Mouse (Mus musculus) urinary bladder, adult 2 months (tissue): Measurements from ENCODE around the gene Orc3. TPM values are rescaled to one million over a fixed set of nuclear protein-coding genes. Genes with fewer than 3 reads are reported as not detected.
"Not testable (repeated sequence)": the region's sequence is repeated elsewhere in the genome, so short reads cannot be mapped to it uniquely, and the experiment has no call there.

ENCODE experiments used
- DNase-seq: peaks from one replicate; pipeline ENCODE4 v3.0.0; 2022; ENCODE audit warnings: low spot score
- polyA plus RNA-seq: library from polyadenylated mRNA; depleted of rRNA; stranded (reverse); fragments of >200 nt; gene quantifications from 2 replicates; pipeline ENCODE4 v1.2.3, GENCODE M21; 2012

Orc3 gene
- polyA plus RNA-seq, 1 experiment, result 35.3 TPM

DNA sequence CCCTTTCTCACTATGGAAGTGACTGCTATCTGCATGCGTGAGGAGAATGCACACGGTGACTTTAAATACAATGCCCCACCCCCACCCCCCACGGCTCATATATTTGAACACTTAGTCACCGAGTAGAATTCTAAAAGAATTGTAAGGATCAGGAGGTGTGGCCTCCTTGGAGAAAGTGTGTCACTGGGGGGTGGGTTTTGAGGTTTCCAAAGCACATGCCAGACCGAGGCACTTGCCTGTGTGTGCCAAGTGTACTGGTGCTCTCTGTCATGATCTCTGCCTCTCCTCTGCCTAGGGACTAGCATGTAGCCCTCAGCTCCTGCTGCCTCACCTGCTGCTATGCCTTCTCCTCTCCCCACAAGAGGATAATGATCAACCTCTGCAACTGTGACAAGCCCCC is 32.3 kb downstream of the Orc3 start:
- DNase-seq, result no peak

- no peak for DNase-seq
These were observed 32.8 kb downstream of the Orc3 start for GRCm38 (mm10) chr4:34581990-34582389.

DNA sequence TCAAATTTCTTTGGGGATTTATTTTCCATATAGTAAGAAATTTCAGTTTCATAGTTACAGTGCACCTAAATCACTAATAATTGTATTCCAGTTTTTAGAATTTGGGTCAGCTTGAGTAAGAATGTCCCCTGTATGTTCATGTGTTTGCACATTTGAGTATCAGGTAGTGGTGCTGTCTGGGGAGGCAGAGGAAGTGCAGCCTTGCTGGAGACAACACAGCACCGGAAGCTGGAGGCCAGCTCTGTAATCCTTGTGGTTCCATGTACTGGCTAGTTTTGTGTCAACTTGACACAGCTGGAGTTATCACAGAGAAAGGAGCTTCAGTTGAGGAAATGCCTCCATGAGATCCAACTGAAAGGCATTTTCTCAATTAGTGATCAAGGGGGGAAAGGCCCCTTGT is 33.3 kb downstream of the Orc3 start:
- not testable (repeated sequence) for DNase-seq

GRCm38 (mm10) chr4:34579215-34579614 is 35.5 kb downstream of the Orc3 start:
- DNase-seq, result no peak

GRCm38 (mm10) chr4:34577028-34577427 is 37.7 kb downstream of the Orc3 start:
- DNase-seq, result no peak

DNA sequence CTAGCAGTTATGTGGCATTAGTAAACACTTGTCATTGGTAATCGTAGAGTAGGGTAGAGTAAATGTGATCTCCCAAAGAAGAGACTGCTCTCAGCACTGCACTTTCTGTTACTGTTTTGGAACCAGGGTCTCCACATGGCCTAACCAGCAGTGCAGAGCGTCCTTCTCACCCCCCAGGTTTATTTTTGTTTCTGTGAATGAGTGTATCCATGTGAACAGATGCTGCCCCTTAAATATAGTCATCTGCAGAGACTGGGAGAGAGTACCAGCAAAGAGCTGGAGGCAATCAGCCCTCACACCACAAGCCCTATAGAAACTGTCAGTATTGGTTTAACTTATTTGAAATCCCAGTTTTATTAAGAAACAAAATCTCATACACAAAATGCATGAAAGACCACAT is 41.9 kb downstream of the Orc3 start:
- no peak for DNase-seq

DNA sequence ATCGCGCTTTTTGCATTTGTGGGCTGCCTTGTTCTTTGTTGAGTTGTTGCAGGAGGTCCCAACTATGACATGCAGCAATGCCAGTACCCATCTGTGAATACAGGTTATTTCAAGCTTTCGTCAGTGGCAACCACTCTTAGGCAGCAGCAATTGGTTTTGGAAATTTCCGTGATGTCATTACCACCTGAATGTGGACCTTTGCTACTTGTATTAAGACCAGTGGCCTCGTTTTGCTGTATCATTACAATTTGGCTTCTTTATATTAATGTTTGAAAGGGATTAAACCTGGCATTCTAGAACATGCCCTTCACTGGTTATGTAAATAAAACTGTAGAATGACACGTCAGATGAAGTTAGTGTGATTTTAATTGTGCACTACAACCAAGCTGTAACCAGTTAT is 48.5 kb downstream of the Orc3 start:
- no peak for DNase-seq

DNA sequence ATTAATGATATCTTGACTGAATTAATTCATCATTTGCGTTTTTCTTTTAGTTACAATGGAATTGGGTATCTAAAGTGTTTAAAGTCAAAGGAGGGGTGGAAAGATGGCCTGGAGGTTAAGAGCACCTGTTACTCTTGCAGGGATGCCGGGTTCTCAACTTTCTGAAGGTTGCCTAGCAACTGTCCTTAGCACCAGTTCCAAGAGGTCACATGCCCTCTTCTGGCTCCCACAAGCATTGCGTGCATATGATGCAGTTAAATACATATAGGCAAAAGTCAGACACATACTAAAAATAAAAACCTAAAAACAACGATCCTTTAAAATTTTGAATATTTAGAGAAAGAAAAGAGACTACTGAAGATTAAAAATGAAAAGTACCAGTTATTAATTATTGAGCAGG is 53.8 kb downstream of the Orc3 start:
- no peak for DNase-seq

GRCm38 (mm10) chr4:34556183-34556582 is 58.6 kb downstream of the Orc3 start:
- no peak for DNase-seq

DNA sequence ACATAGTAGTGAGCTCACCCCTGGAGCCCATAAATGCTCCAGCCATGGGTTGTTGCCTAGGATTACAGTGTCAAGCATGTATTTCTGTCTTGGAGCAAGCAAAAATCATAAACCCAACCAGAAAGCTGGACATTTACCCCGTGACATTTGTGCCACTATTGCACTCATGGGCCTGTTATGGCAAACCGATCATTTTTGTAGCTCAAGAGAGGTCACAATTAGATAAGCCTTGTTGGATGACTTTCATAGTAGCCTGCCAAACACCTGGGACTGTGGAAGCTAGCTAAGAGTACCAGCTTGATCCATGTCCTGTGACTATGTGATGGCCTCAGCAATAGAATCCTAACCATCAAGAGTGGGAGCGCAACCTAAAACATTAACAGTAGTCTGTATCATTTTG is 59.1 kb downstream of the Orc3 start:
- no peak for DNase-seq

DNA sequence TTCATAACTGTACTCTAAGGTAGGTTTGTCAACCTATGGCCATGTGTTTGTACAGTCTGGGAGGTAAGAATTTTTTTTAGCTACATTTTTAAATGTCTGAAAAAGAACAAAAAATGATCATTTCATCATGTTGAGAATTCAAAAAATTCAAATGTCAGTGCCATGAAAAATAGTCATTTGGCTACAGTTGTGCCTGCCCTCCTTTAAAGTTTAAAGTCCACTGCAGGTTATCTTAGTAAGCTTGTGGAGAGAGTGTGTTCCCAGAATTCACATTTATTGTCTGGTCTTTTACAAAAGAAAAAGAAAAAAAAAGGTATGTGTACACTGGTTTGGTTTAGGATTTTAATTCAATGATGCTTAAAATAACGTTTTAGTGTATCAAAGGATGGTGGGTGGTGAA is 60.1 kb downstream of the Orc3 start:
- DNase-seq, result no peak

DNA sequence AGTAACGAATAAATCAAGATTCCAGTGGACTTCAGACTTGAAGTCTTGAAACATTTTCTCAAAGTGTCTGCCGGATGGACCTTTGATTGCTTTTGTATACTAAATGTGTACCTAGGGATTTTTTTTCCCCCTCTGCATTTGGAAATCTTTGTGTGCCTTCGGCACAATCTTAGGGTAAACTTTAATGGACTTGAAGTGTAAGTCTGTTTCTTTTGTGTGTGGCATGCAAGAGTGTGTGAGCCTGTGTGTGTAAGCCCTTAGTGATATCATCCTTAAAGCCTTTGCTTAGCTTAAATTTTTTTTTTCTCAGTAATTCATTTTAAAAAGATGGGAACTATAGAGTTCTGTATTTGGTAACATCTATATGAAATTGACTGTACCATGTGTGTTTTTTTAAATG is 62.8 kb downstream of the Orc3 start:
- no peak for DNase-seq

- DNase-seq, result peak; percentile 44
These were observed 63.5 kb downstream of the Orc3 start for GRCm38 (mm10) chr4:34551098-34551809.

- no peak for DNase-seq
These were observed 64.0 kb downstream of the Orc3 start, which contains the start of gene Akirin2 for GRCm38 (mm10) chr4:34550748-34551097. TSS of gene Akirin2 (plus strand) at chr4:34550937.

GRCm38 (mm10) chr4:34549981-34550747 is 64.6 kb downstream of the Orc3 start:
- peak; percentile 91 for DNase-seq

DNA sequence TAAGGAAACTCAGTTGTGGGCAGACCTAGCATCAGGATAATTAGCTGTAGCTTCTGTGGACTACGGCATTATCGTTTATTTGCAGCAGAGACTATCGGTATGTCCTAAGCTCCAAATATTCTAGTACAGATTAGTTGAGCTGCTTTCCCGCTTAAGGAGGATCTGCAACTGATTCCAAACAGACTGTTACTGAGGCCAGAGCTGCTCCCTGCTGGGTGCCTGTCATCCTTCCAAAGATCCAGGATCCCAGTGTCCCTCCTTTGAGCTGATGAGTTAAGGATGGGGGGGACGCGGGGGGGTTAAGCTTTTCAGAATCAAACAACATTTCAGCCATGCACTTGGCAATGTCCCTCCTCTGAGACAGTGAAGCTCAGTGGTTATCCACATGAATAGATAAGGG is 84.8 kb downstream of the Orc3 start:
- no peak for DNase-seq

GRCm38 (mm10) chr4:34529379-34529778 is 85.4 kb downstream of the Orc3 start:
- no peak for DNase-seq

DNA sequence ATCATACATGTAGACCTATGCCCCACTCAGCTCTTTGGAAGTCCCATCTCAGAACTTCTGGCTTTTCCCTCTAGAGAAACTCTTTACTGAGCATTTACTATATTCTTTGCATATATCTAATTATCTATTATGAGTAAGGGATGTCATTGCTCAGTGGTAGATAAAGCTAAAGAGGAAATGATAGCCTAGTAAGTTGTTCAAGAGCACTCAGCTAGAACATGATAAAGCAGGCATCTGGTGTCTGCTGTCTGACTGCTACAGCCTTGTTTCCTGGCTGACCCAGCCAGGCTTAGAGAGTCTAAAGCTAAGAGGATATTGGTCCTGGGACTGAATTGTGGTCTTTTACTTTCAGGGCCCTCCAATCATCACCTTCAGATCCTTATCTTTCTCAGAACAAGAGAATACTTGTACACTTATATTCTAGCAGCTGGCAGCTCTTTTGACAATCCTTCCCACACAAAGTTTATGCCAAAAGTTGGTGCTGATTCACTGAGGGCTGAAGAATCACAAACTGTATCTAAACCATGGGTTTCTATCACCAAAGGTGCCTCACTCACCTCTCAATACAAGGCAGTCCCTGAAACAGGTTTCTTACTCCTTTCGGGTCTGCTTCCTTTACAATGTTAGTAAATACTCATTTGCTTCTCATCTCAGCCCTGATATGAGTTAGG is 86.2 kb downstream of the Orc3 start:
- no peak for DNase-seq

GRCm38 (mm10) chr4:34526771-34527170 is 88.0 kb downstream of the Orc3 start:
- no peak for DNase-seq

GRCm38 (mm10) chr4:34523586-34523985 is 91.2 kb downstream of the Orc3 start:
- DNase-seq, result no peak

- DNase-seq, result no peak
These were observed 91.9 kb downstream of the Orc3 start for GRCm38 (mm10) chr4:34522846-34523245.
